Mouse (Mus musculus) liver, embryonic 13.5 days (tissue): ENCODE measurements around the gene Il31ra. TPM values are rescaled to one million over a fixed set of nuclear protein-coding genes. Genes with fewer than 3 reads are reported as not detected.

Source experiments
- ATAC-seq: fragments of 200-750 bp; cut with Nextera tagmentation; 2 replicates; pipeline ENCODE4 v1.8.0; 2017; ENCODE audit warnings: low read depth, mild to moderate bottlenecking, moderate number of reproducible peaks, moderate library complexity
- DNase-seq: peaks from one replicate; pipeline ENCODE4 v3.0.0; 2022
- H3K27ac ChIP-seq: fragments of 300-500 bp; sonication (generic); 2 replicates; pipeline ENCODE4 v1.5.1; 2015; ENCODE audit warnings: moderate library complexity, mild to moderate bottlenecking, inconsistent platforms
- H3K27me3 ChIP-seq: fragments of 300-500 bp; sonication (generic); 2 replicates; pipeline ENCODE4 v1.6.1; 2015; ENCODE audit warnings: mild to moderate bottlenecking, inconsistent platforms
- H3K36me3 ChIP-seq: fragments of 300-500 bp; sonication (generic); 2 replicates; pipeline ENCODE4 v1.6.1; 2015; ENCODE audit warnings: mild to moderate bottlenecking, inconsistent platforms
- H3K4me1 ChIP-seq: fragments of 300-500 bp; sonication (generic); replicated peaks from 2 replicates; pipeline ENCODE4 v1.6.1; 2015; ENCODE audit warnings: inconsistent platforms
- H3K4me2 ChIP-seq: fragments of 300-500 bp; sonication (generic); 2 replicates; pipeline ENCODE4 v1.6.1; 2015; ENCODE audit warnings: inconsistent platforms, mild to moderate bottlenecking, moderate library complexity
- H3K4me3 ChIP-seq: fragments of 300-500 bp; sonication (generic); replicated peaks from 2 replicates; pipeline ENCODE4 v1.5.1; 2015; ENCODE audit warnings: mild to moderate bottlenecking, inconsistent platforms
- H3K9ac ChIP-seq: fragments of 300-500 bp; sonication (generic); 2 replicates; pipeline ENCODE4 v1.6.1; 2015; ENCODE audit warnings: mild to moderate bottlenecking, inconsistent platforms
- H3K9me3 ChIP-seq: fragments of 300-500 bp; sonication (generic); replicated peaks from 2 replicates; pipeline ENCODE4 v1.6.1; 2016; ENCODE audit warnings: inconsistent platforms
- WGBS: fragments of 180-500 bp; shearing (Covaris S2); methylation state at CpG from one replicate; pipeline ENCODE4 v1.1.7; 2015; ENCODE audit not compliant: insufficient replicate concordance; 5-methylcytosine and 5-hydroxymethylcytosine counted together
- polyA plus RNA-seq: library from polyadenylated mRNA; unstranded; fragments of >200 nt; fragmentation: Nextera tagmentation; extraction: Ambion mirVana; gene quantifications from 2 replicates; pipeline ENCODE4 v1.2.1, GENCODE M21; 2015

Gene Il31ra
- polyA plus RNA-seq, 1 experiment from 2014 or later: 0.12 TPM

GRCm38 (mm10) chr13:112505436-112505835 lies 88.7 kb downstream of the Il31ra start:
- WGBS: 70% methylated on average over 6 of the region's 6 CpGs

GRCm38 (mm10) chr13:112503846-112504245 lies 90.3 kb downstream of the Il31ra start:
- H3K9ac ChIP-seq: no peak overlapping the region
- no peaks in the 10 kb centered on the region for H3K9me3 ChIP-seq
- H3K4me1 ChIP-seq: no peaks in the 10 kb centered on the region
- WGBS: 86% methylated on average over 13 of the region's 13 CpGs
- no peaks in the 10 kb centered on the region for H3K27me3 ChIP-seq
- no peak overlapping the region for H3K4me2 ChIP-seq
- H3K36me3 ChIP-seq: peaks cover 36% of the 10 kb centered on the region
- no peak overlapping the region for H3K27ac ChIP-seq
- H3K4me3 ChIP-seq: no peak overlapping the region
- no peak for ATAC-seq
- no peak for DNase-seq

More at GRCm38 (mm10) chr13:112505436-112505835, 88.7 kb downstream of the Il31ra start:
- DNase-seq (no peak), ATAC-seq (no peak)
- no peak overlapping the region for H3K27ac ChIP-seq
- no peak overlapping the region for H3K9ac ChIP-seq
- no peak overlapping the region for H3K4me3 ChIP-seq
- H3K4me2 ChIP-seq: no peak overlapping the region
- H3K27me3 ChIP-seq: no peaks in the 10 kb centered on the region
- H3K4me1 ChIP-seq: no peaks in the 10 kb centered on the region
- H3K9me3 ChIP-seq: no peaks in the 10 kb centered on the region
- peaks cover 30% of the 10 kb centered on the region for H3K36me3 ChIP-seq

DNA sequence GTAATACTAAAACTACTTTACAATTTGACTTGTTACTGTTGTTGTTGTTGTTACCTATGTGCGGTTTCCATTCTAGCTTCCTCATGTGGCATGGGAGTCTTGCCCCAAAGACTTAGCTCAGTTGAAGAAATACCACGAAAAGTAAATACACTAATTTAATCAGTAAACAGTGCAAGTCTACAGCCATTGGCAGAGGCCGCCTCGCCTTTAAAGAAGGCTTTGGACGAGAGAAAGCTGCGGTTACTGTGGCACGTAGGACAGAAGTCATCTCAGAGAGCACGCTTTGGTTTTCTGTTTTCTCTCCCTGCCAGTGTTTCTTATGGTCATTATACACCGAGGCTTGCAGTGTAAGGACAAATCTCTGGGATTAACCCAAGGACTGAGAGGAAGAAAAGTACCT lies 93.7 kb downstream of the Il31ra start:
- DNase-seq (no peak), ATAC-seq (no peak)
- Histone ChIP-seq H3K4me1 (no peaks in the 10 kb centered on the region), H3K27me3 (no peaks in the 10 kb centered on the region), H3K27ac (no peak overlapping the region), H3K9me3 (no peaks in the 10 kb centered on the region), H3K9ac (no peak overlapping the region), H3K4me2 (no peak overlapping the region), H3K36me3 (peaks cover 42% of the 10 kb centered on the region), H3K4me3 (no peak overlapping the region)
- 70% methylated on average over 9 of the region's 9 CpGs for WGBS

- DNase-seq (no peak), ATAC-seq (no peak)
- whole genome bisulfite sequencing: 66% methylated on average over 4 of the region's 4 CpGs
- Histone ChIP-seq H3K27me3 (no peaks in the 10 kb centered on the region), H3K4me2 (no peak overlapping the region), H3K9ac (no peak overlapping the region), H3K36me3 (peaks cover 38% of the 10 kb centered on the region), H3K4me1 (no peaks in the 10 kb centered on the region), H3K9me3 (no peaks in the 10 kb centered on the region), H3K4me3 (no peak overlapping the region), H3K27ac (no peak overlapping the region)
Observed at GRCm38 (mm10) chr13:112500027-112500426, 94.1 kb downstream of the Il31ra start.

- ATAC-seq (no peak), DNase-seq (no peak)
- peaks cover 7% of the 10 kb centered on the region; the same call in 1 of the 2 replicates for H3K4me1 ChIP-seq
- H3K27me3 ChIP-seq: no peaks in the 10 kb centered on the region
- no peak overlapping the region for H3K9ac ChIP-seq
- H3K36me3 ChIP-seq: peaks cover 31% of the 10 kb centered on the region
- H3K4me2 ChIP-seq: no peak overlapping the region
- H3K27ac ChIP-seq: no peak overlapping the region
- H3K4me3 ChIP-seq: no peak overlapping the region
- 82% methylated on average over 12 of the region's 12 CpGs for WGBS
- H3K9me3 ChIP-seq: no peaks in the 10 kb centered on the region
Observed at GRCm38 (mm10) chr13:112494590-112494989, 99.6 kb downstream of the Il31ra start.

GRCm38 (mm10) chr13:112492285-112492678 lies 101.9 kb downstream of the Il31ra start:
- Histone ChIP-seq H3K4me3 (no peak overlapping the region), H3K27me3 (no peaks in the 10 kb centered on the region), H3K9ac (no peak overlapping the region), H3K4me1 (peaks cover 7% of the 10 kb centered on the region; the same call in 1 of the 2 replicates), H3K36me3 (peaks cover 19% of the 10 kb centered on the region), H3K9me3 (no peaks in the 10 kb centered on the region), H3K27ac (no peak overlapping the region), H3K4me2 (no peak overlapping the region)
- WGBS: 36% methylated on average over 1 of the region's 1 CpGs
- no peak for DNase-seq
- no peak for ATAC-seq

- peaks cover 7% of the 10 kb centered on the region; the same call in 1 of the 2 replicates for H3K4me1 ChIP-seq
- no peak overlapping the region for H3K4me2 ChIP-seq
- no peaks in the 10 kb centered on the region for H3K27me3 ChIP-seq
- no peak for ATAC-seq
- H3K9ac ChIP-seq: no peak overlapping the region
- no peak overlapping the region for H3K27ac ChIP-seq
- 77% methylated on average over 14 of the region's 14 CpGs for WGBS
- no peak for DNase-seq
- no peaks in the 10 kb centered on the region for H3K9me3 ChIP-seq
- H3K36me3 ChIP-seq: peaks cover 19% of the 10 kb centered on the region
- H3K4me3 ChIP-seq: no peak overlapping the region
Observed at GRCm38 (mm10) chr13:112491636-112492284, 102.4 kb downstream of the Il31ra start.

- peak; percentile 66 for ATAC-seq
- Histone ChIP-seq H3K36me3 (peaks cover 32% of the 10 kb centered on the region), H3K27ac (no peak overlapping the region), H3K9me3 (no peaks in the 10 kb centered on the region), H3K27me3 (no peaks in the 10 kb centered on the region), H3K4me1 (peaks cover 7% of the 10 kb centered on the region; the same call in 1 of the 2 replicates), H3K4me2 (no peak overlapping the region), H3K9ac (no peak overlapping the region), H3K4me3 (no peak overlapping the region)
- DNase-seq: no peak
- 36% methylated on average over 3 of the region's 3 CpGs for WGBS
Observed at GRCm38 (mm10) chr13:112490036-112490435, 104.1 kb downstream of the Il31ra start.

- H3K27ac ChIP-seq: no peak overlapping the region
- no peak overlapping the region for H3K4me3 ChIP-seq
- no peak for ATAC-seq
- 78% methylated on average over 5 of the region's 5 CpGs for WGBS
- no peak for DNase-seq
- H3K9me3 ChIP-seq: no peaks in the 10 kb centered on the region
- peaks cover 7% of the 10 kb centered on the region; the same call in 1 of the 2 replicates for H3K4me1 ChIP-seq
- no peak overlapping the region for H3K4me2 ChIP-seq
- H3K9ac ChIP-seq: no peak overlapping the region
- no peaks in the 10 kb centered on the region for H3K27me3 ChIP-seq
- H3K36me3 ChIP-seq: peaks cover 38% of the 10 kb centered on the region
Observed at GRCm38 (mm10) chr13:112486676-112487075, 107.5 kb downstream of the Il31ra start.

DNA sequence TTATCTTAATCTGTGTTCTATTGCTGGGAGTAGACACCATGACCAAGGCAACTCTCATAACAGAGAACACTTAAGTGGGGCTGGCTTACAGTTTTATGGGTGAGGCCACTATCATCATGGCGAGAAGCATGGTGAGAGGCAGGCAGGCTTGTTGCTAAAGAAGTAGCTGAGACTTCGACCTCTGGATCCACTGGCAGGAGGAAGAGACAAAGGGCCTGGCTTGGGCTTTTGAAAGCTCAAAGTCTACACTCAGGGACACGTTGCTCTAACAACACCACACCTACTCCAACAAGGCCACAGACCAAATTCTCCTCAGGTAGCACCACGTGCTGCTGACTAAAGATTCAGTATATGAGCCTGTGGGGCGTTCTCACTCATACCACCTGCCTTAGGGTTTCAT lies 107.9 kb downstream of the Il31ra start:
- Histone ChIP-seq H3K4me2 (no peak overlapping the region), H3K36me3 (peaks cover 39% of the 10 kb centered on the region), H3K9me3 (no peaks in the 10 kb centered on the region), H3K9ac (no peak overlapping the region), H3K27ac (no peak overlapping the region), H3K4me1 (peaks cover 7% of the 10 kb centered on the region; the same call in 1 of the 2 replicates), H3K4me3 (no peak overlapping the region), H3K27me3 (no peaks in the 10 kb centered on the region)
- ATAC-seq (no peak), DNase-seq (no peak)
- WGBS: 79% methylated on average over 5 of the region's 5 CpGs

DNA sequence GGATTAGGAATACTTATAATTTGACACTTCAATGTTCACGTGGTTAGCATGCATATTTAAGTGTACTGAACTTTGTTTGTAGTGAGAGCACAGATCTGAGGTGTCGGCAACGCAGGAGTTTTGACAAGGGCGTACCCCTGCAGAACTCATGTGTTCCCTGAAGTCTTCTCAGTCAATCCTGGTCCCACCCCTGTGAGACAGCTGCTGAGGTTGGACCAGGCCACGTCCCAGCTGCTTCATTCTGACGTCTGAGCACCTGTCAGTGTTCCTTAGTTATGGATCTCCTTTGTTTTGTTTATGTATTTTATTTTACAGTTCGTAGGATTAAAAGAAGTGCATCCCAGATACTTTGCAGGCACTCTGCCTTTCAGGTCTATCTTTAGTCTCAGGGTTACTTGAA lies 111.1 kb downstream of the Il31ra start:
- WGBS: 70% methylated on average over 7 of the region's 7 CpGs
- ATAC-seq: no peak
- H3K4me2 ChIP-seq: no peak overlapping the region
- H3K9ac ChIP-seq: no peak overlapping the region
- no peaks in the 10 kb centered on the region for H3K27me3 ChIP-seq
- H3K4me1 ChIP-seq: no peaks in the 10 kb centered on the region
- H3K36me3 ChIP-seq: peaks cover 35% of the 10 kb centered on the region
- H3K9me3 ChIP-seq: no peaks in the 10 kb centered on the region
- DNase-seq: no peak
- H3K4me3 ChIP-seq: no peak overlapping the region
- no peak overlapping the region for H3K27ac ChIP-seq

DNA sequence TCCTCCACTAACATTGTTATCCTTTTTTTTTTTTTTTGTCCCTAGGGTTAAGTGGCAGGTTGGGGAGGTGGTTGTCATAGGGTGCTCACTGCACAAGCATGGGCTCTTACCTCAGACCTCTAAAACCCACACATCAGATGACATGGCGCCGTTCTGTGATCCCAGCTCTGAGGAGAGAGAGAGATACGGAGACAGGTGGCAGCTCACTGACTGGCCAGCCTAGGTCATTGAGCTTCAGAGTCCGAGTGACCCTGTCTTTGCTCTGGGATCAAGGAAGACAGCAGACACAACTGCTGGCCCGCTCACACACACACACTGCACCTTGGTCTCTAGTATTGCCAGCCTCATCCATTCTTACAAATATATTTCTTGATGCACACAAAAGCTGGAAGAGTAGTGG lies 111.6 kb downstream of the Il31ra start:
- Histone ChIP-seq H3K36me3 (peaks cover 35% of the 10 kb centered on the region), H3K27me3 (no peaks in the 10 kb centered on the region), H3K4me2 (no peak overlapping the region), H3K27ac (no peak overlapping the region), H3K4me3 (no peak overlapping the region), H3K4me1 (no peaks in the 10 kb centered on the region), H3K9ac (no peak overlapping the region), H3K9me3 (no peaks in the 10 kb centered on the region)
- no peak for ATAC-seq
- 77% methylated on average over 5 of the region's 5 CpGs for WGBS
- DNase-seq: no peak
